Mouse (Mus musculus): Measurements from ENCODE around the gene Rccd1. TPM values are rescaled to one million over a fixed set of nuclear protein-coding genes. Genes with fewer than 3 reads are reported as not detected.

The Rccd1 gene
- polyA plus RNA-seq, 1 experiment from 2014 or later: 15.1 TPM

DNA sequence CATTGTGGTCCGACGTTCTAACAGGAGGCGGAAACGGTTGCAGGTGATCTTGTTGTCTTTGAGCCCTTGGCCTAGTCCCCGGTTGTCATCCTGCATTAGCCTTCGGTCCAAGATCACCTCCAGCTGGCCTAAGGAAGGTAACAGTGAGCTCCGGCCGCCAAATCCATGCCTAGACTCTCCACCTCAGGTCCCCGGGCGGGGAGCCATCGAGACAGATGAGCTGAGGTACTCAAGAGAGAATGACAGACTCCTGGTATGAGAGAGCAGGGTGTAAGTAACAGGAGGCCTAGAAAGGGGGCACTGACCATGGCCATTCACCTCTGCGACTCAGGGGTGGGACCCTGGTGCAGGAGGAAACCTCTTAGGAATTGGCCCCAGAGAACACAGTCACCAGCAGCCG is 32.1 kb upstream of the Rccd1 start:
- H3K36me3 ChIP-seq (ENCODE audit: control insufficient read depth, insufficient read depth, low read length): peaks cover 44% of the 10 kb centered on the region
- no peaks in the 10 kb centered on the region for H3K27me3 ChIP-seq (ENCODE audit: control insufficient read depth, insufficient read depth, low read length)
- ATAC-seq (ENCODE audit: insufficient number of reproducible peaks, insufficient read depth, low FRiP score, low read depth): no peak
- H3K9ac ChIP-seq (replicated peaks; ENCODE audit: low read depth, low read length): no peak overlapping the region
- H3K4me2 ChIP-seq (replicated peaks; ENCODE audit: low read depth, low read length): no peak overlapping the region
- WGBS: 87% methylated on average over 13 of the region's 13 CpGs
- H3K4me3 ChIP-seq (ENCODE audit: low read depth, low read length): no peak overlapping the region
- no peaks in the 10 kb centered on the region for H3K9me3 ChIP-seq (ENCODE audit: control insufficient read depth, low read depth, low read length)
- H3K4me1 ChIP-seq (ENCODE audit: control insufficient read depth, insufficient read depth, low read length): no peaks in the 10 kb centered on the region
- no peak overlapping the region for H3K27ac ChIP-seq (ENCODE audit: low read length)

- no peak for ATAC-seq (ENCODE audit: insufficient number of reproducible peaks, insufficient read depth, low FRiP score, low read depth)
- no peak overlapping the region for H3K27ac ChIP-seq (ENCODE audit: low read length)
- no peaks in the 10 kb centered on the region for H3K27me3 ChIP-seq (ENCODE audit: control insufficient read depth, insufficient read depth, low read length)
- no peak overlapping the region for H3K9ac ChIP-seq (replicated peaks; ENCODE audit: low read depth, low read length)
- H3K36me3 ChIP-seq (ENCODE audit: control insufficient read depth, insufficient read depth, low read length): peaks cover 42% of the 10 kb centered on the region
- 94% methylated on average over 8 of the region's 8 CpGs for WGBS
- no peaks in the 10 kb centered on the region for H3K9me3 ChIP-seq (ENCODE audit: control insufficient read depth, low read depth, low read length)
- no peak overlapping the region for H3K4me3 ChIP-seq (ENCODE audit: low read depth, low read length)
- H3K4me2 ChIP-seq (replicated peaks; ENCODE audit: low read depth, low read length): no peak overlapping the region
- H3K4me1 ChIP-seq (ENCODE audit: control insufficient read depth, insufficient read depth, low read length): peaks cover 8% of the 10 kb centered on the region; the same call in 1 of the 2 replicates
These were observed 28.7 kb upstream of the Rccd1 start for GRCm38 (mm10) chr7:80352920-80353319.

DNA sequence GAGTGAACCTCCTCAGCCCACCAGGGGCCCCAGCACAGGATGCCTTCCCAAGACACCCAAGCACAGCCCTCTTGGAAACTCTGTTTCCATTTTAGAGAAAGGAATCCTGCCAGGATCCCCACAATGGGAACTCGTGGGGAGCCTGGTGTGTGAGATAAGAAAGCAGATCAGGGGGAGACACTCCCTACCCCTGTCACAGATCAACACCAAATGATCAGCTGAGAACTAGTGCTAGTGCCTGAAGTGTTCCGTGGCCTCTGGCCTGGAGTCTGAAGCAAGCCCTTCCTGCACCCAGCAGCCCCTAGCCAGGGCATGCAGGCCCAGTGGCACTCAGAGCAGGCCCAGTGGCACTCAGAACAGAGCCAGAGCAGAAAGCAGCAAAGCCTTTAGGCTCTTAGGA is 26.6 kb upstream of the Rccd1 start:
- Histone ChIP-seq H3K4me2 (replicated peaks; ENCODE audit: low read depth, low read length) (no peak overlapping the region), H3K36me3 (ENCODE audit: control insufficient read depth, insufficient read depth, low read length) (peaks cover 34% of the 10 kb centered on the region), H3K4me1 (ENCODE audit: control insufficient read depth, insufficient read depth, low read length) (peaks cover 9% of the 10 kb centered on the region; the same call in 1 of the 2 replicates), H3K4me3 (ENCODE audit: low read depth, low read length) (no peak overlapping the region), H3K9ac (replicated peaks; ENCODE audit: low read depth, low read length) (no peak overlapping the region), H3K9me3 (ENCODE audit: control insufficient read depth, low read depth, low read length) (no peaks in the 10 kb centered on the region), H3K27ac (ENCODE audit: low read length) (no peak overlapping the region), H3K27me3 (ENCODE audit: control insufficient read depth, insufficient read depth, low read length) (no peaks in the 10 kb centered on the region)
- 72% methylated on average over 2 of the region's 2 CpGs for WGBS
- no peak for ATAC-seq (ENCODE audit: insufficient number of reproducible peaks, insufficient read depth, low FRiP score, low read depth)

GRCm38 (mm10) chr7:80347670-80348586 is 23.7 kb upstream of the Rccd1 start:
- peak overlapping the region; percentile 80 for H3K27ac ChIP-seq (ENCODE audit: low read length)
- no peak overlapping the region for H3K4me2 ChIP-seq (replicated peaks; ENCODE audit: low read depth, low read length)
- peaks cover 15% of the 10 kb centered on the region; the same call in 1 of the 2 replicates for H3K4me1 ChIP-seq (ENCODE audit: control insufficient read depth, insufficient read depth, low read length)
- H3K36me3 ChIP-seq (ENCODE audit: control insufficient read depth, insufficient read depth, low read length): peaks cover 22% of the 10 kb centered on the region
- 51% methylated on average over 13 of the region's 13 CpGs for WGBS
- H3K9ac ChIP-seq (replicated peaks; ENCODE audit: low read depth, low read length): no peak overlapping the region
- ATAC-seq (ENCODE audit: insufficient number of reproducible peaks, insufficient read depth, low FRiP score, low read depth): no peak; the same call in 1 of the 2 replicates
- H3K9me3 ChIP-seq (ENCODE audit: control insufficient read depth, low read depth, low read length): no peaks in the 10 kb centered on the region
- H3K27me3 ChIP-seq (ENCODE audit: control insufficient read depth, insufficient read depth, low read length): no peaks in the 10 kb centered on the region
- H3K4me3 ChIP-seq (ENCODE audit: low read depth, low read length): no peak overlapping the region

DNA sequence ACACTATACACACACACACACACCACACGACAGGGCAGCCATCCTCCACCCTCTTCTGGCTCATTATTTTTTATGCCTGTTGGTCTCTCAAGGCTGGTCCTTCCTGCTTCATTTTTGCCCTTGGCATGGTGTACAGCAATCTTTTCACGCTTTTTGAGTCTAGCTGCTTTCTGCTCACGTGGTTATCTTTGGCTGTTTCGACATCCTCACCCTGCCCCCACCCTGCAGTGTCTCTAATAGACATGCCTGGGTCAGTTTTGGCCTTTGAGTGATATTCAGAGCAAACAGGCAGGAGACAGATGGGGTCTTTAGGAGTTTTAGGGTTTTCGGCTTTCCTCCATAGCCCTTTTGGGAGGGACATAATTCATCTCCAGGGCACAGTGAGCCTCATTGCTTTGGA is 22.6 kb upstream of the Rccd1 start:
- ATAC-seq (ENCODE audit: insufficient number of reproducible peaks, insufficient read depth, low FRiP score, low read depth): no peak
- 82% methylated on average over 5 of the region's 5 CpGs for WGBS

GRCm38 (mm10) chr7:80346173-80346572 is 21.9 kb upstream of the Rccd1 start:
- Histone ChIP-seq H3K27me3 (ENCODE audit: control insufficient read depth, insufficient read depth, low read length) (no peaks in the 10 kb centered on the region), H3K4me1 (ENCODE audit: control insufficient read depth, insufficient read depth, low read length) (peaks cover 19% of the 10 kb centered on the region; the same call in 1 of the 2 replicates), H3K4me3 (ENCODE audit: low read depth, low read length) (no peak overlapping the region), H3K36me3 (ENCODE audit: control insufficient read depth, insufficient read depth, low read length) (peaks cover 14% of the 10 kb centered on the region), H3K9me3 (ENCODE audit: control insufficient read depth, low read depth, low read length) (no peaks in the 10 kb centered on the region), H3K4me2 (replicated peaks; ENCODE audit: low read depth, low read length) (no peak overlapping the region), H3K27ac (ENCODE audit: low read length) (no peak overlapping the region), H3K9ac (replicated peaks; ENCODE audit: low read depth, low read length) (no peak overlapping the region)
- WGBS: 92% methylated on average over 9 of the region's 9 CpGs
- no peak for ATAC-seq (ENCODE audit: insufficient number of reproducible peaks, insufficient read depth, low FRiP score, low read depth)

More for the DNA sequence above, 22.6 kb upstream of the Rccd1 start:
- Histone ChIP-seq H3K4me3 (ENCODE audit: low read depth, low read length) (no peak overlapping the region), H3K27me3 (ENCODE audit: control insufficient read depth, insufficient read depth, low read length) (no peaks in the 10 kb centered on the region), H3K27ac (ENCODE audit: low read length) (no peak overlapping the region), H3K9ac (replicated peaks; ENCODE audit: low read depth, low read length) (no peak overlapping the region), H3K4me2 (replicated peaks; ENCODE audit: low read depth, low read length) (no peak overlapping the region), H3K9me3 (ENCODE audit: control insufficient read depth, low read depth, low read length) (no peaks in the 10 kb centered on the region), H3K36me3 (ENCODE audit: control insufficient read depth, insufficient read depth, low read length) (peaks cover 18% of the 10 kb centered on the region), H3K4me1 (ENCODE audit: control insufficient read depth, insufficient read depth, low read length) (peaks cover 19% of the 10 kb centered on the region; the same call in 1 of the 2 replicates)

DNA sequence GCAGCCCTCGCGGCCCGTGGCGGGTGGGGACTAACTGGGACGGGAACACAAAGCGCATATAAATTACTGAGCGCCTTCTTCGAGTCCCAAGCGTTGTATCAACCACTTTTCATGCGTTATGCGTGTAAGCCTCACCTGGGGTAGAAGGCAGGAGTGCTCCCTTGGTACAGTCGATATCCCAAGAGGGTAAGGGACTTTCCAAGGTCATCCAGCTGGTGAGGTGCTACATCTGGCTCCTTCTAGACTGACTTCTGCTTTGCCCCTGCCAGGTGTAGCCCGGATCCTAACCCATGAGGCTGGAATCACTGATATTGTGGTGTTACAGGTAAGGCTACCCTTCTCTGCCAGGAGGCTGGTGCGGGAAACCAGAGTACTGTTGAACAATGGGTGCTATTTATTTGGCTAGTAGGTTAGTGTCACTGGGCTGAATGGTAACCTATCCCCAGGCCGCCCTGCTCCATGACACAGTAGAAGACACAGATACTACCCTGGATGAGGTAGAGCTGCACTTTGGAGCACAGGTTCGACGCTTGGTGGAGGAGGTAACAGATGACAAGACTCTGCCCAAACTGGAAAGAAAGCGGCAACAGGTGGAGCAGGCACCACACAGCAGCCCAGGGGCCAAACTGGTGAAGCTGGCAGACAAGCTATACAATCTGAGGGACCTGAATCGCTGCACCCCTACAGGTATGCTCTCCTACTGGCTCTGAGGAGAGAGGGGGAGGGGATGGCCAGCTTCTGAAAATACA is 19.2 kb upstream of the Rccd1 start:
- H3K36me3 ChIP-seq (ENCODE audit: control insufficient read depth, insufficient read depth, low read length): no peaks in the 10 kb centered on the region
- ATAC-seq (ENCODE audit: insufficient number of reproducible peaks, insufficient read depth, low FRiP score, low read depth): no peak
- WGBS: 21% methylated on average over 19 of the region's 19 CpGs
- H3K4me1 ChIP-seq (ENCODE audit: control insufficient read depth, insufficient read depth, low read length): peaks cover 25% of the 10 kb centered on the region; the same call in 1 of the 2 replicates
- H3K9me3 ChIP-seq (ENCODE audit: control insufficient read depth, low read depth, low read length): no peaks in the 10 kb centered on the region
- H3K27me3 ChIP-seq (ENCODE audit: control insufficient read depth, insufficient read depth, low read length): no peaks in the 10 kb centered on the region
- H3K4me2 ChIP-seq (replicated peaks; ENCODE audit: low read depth, low read length): peak overlapping the region; percentile 95
- no peak overlapping the region for H3K27ac ChIP-seq (ENCODE audit: low read length)
- peak overlapping the region; percentile 77 for H3K9ac ChIP-seq (replicated peaks; ENCODE audit: low read depth, low read length)
- H3K4me3 ChIP-seq (ENCODE audit: low read depth, low read length): peak overlapping the region; percentile 51

DNA sequence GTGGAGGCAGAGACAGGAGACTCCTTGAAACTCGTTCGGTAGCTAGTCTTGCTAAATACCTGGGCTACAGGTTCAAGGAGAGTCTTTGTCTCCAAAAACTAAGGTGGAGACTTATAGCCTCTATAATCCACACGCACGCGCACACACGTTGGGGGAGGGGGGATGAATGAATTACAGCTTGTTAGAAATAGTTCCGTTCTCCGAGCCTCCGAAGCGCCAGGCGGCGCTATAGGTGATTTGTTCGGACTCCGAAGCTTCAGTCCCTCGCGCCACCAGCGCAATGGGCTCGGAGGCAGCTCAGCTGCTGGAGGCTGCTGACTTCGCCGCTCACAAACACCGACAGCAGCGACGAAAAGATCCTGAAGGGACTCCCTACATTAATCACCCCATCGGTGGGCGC is 18.6 kb upstream of the Rccd1 start, which contains the start of gene Hddc3:
Hddc3 (plus strand) TSS at position 247 of the 400 bp plus-strand sequence.
- peak within 1 kb of the TSS; percentile 77 for H3K9ac ChIP-seq (replicated peaks; ENCODE audit: low read depth, low read length)
- H3K27me3 ChIP-seq (ENCODE audit: control insufficient read depth, insufficient read depth, low read length): no peaks in the 10 kb centered on the region
- H3K4me2 ChIP-seq (replicated peaks; ENCODE audit: low read depth, low read length): peak within 1 kb of the TSS; percentile 95
- 1% methylated on average over 25 of the region's 25 CpGs for WGBS
- peaks cover 24% of the 10 kb centered on the region; the same call in 1 of the 2 replicates for H3K4me1 ChIP-seq (ENCODE audit: control insufficient read depth, insufficient read depth, low read length)
- no peaks in the 10 kb centered on the region for H3K9me3 ChIP-seq (ENCODE audit: control insufficient read depth, low read depth, low read length)
- peak within 1 kb of the TSS; percentile 51 for H3K4me3 ChIP-seq (ENCODE audit: low read depth, low read length)
- peak; percentile 14; the same call in 1 of the 2 replicates for ATAC-seq (ENCODE audit: insufficient number of reproducible peaks, insufficient read depth, low FRiP score, low read depth)
- no peak within 1 kb of the TSS for H3K27ac ChIP-seq (ENCODE audit: low read length)
- H3K36me3 ChIP-seq (ENCODE audit: control insufficient read depth, insufficient read depth, low read length): no peaks in the 10 kb centered on the region; the same call in 1 of the 2 replicates
